Mouse (Mus musculus): ENCODE data around the gene Cenpn.

The Cenpn gene

DNA sequence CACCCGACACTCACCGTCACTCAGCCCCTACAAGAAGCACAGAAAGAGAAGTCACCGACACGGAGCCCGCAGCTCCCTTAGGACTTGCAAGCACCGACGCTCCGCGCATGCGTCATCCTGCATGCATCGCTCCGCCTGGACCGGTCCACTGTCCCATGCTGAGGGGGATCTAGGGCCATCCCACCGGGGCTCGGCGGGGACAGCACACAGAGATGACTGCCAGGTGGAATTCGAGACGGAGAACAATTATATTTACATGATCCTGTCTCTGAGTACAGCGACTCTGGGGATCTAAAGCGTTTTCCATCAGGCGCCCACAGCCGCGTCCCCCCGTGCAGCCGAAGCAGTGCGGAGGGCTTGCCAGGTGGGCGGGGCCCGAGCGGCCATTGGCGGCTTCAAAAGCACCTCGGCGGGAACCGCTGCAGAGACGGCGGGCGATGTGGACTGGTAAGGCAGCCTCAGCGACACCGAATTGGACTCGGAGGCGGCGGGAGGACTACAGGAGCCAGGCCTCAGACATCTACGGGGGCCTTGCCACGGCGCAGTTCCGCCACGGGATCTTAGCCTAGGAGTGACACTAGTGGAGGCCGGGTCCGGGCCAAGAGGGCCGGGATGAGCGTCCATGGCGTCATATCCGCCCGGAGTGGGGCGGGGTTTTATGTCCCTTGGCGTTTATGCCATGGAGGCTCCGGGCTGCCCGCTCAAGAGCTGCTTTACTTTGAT is at the start of gene Cenpn, which contains the start of gene Cmc2:
Gene Cenpn, plus strand, starts transcription at position 394 of the 723 bp plus-strand sequence.
Gene Cmc2, minus strand, starts transcription at position 119 of the 723 bp plus-strand sequence.
- DNase-seq (ENCODE audit: low spot score in 2 of 2): peak; percentile 82 to 87

DNA sequence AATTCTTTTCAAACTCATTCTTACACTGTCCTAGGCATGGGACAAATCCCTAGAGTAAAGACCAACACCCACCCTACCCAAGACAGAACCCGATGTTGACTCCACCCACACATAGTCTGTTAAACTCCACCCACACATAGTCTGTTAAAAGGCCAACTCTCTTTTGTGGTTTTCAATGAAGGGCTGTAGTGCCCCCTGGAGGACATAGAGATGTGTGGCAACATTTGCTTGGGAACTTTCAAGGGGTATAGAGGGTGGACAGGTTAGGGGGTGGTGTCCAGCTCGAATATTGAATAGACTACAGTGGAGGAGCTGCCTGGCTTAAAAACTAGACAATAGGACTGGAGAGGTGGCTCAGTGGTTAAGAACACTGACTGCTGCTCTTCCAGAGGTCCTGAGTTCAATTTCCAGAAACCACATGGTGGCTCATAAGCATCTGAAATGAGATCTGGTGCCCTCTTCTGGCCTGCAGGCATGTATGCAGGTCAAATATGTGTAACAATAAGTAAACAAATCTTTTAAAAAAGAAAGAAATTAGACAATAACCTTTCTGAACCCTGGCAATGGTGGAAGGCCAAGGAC is 48.7 kb upstream of the Cenpn start:
- no peak for DNase-seq (ENCODE audit: low spot score in 2 of 2)

DNA sequence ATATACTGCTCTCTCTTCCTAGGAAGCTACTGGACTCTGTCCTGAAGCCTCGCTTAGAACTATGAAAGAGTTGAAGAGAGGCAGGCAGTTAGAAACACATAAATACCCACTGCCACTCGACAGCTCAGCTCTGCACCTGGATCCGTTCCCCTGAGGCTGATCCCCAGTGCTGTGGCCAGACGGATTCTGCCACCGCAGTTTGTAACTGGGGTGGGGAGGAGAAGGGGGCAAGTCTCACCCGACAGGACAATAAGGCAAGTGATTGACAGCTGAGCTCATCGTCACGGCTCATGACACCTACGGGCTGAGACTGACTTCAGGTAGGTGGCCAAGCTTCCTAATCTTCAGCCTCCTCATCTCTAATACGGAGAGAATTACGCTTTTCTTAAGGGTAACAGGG is 47.9 kb upstream of the Cenpn start:
- DNase-seq (ENCODE audit: low spot score in 2 of 2): no peak

GRCm38 (mm10) chr8:116873986-116874385 is 47.5 kb upstream of the Cenpn start:
- no peak for DNase-seq (ENCODE audit: low spot score in 2 of 2)

DNA sequence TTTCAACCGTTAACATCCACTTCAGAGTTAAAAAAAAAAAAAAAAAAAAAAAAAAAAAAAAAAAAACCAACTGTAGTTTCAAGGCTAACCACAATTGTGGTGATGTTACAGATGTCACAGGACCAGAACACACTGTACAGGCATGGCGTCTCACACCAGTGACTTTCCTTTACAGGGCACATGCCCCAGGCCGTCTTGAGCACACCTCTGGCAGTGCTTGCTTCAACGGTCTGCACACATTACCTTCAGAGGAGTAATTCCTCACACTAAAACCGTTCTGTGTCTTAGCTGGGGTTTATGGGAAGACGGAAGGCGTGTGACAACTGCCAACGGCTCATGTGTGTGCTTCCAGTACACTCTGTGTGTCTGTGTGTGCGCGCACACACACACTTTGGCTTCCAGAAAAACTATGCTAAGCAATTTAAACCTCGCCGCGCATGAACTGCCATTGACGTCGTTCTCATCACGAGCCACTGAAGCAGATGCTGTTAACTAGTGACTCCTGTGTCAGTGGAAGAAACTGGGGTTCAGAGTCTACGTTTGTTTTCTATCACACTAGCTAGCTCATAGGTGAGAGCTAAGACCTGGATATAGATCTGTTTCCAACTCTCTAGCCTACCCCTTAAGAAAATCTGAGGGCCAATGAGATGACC is 45.6 kb upstream of the Cenpn start:
- DNase-seq (ENCODE audit: low spot score in 2 of 2): no peak

- no peak for DNase-seq (ENCODE audit: low spot score in 2 of 2)
These were observed 40.1 kb upstream of the Cenpn start for GRCm38 (mm10) chr8:116881396-116881795.

DNA sequence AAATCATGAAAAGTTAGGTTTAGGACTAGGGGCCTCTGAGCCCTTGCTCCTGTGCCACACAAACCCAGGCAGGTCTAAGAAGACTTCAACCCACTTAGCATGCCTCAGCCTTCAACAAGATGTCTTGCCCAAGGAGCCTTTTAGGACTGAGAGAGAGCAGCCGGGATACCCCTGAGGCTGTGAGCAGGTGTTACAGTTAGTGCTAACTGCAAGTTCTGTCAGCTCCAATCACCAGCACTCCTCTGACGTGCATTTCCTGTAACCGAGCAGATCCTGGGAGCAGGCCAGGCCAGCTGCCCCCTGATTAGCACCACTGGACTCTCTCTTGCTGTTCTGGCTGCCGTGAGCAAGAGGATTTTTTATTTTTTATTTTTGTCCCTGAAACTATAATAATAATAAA is 33.7 kb upstream of the Cenpn start:
- DNase-seq (ENCODE audit: low spot score in 2 of 2): no peak

DNA sequence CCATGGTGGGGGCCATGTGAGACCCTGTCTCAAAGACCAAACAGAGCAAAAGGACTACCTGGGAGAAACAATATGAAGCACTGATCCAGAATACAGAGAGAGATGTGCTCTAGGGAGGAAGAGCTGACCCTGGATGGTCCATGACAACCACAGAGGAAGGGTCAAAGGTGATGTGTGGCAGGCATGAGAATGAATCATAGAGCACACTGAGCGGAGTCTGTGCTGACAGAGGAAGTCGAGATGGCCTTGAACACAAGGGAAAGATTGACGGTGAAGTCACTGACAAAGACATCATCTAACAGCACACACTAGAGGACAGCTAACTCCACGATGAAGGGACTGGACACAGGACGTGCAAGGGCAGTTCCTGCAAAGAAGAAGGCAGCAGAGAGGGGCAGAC is 30.1 kb upstream of the Cenpn start:
- DNase-seq (ENCODE audit: low spot score in 2 of 2): no peak

GRCm38 (mm10) chr8:116892130-116892529 is 29.4 kb upstream of the Cenpn start:
- DNase-seq (ENCODE audit: low spot score in 2 of 2): no peak

DNA sequence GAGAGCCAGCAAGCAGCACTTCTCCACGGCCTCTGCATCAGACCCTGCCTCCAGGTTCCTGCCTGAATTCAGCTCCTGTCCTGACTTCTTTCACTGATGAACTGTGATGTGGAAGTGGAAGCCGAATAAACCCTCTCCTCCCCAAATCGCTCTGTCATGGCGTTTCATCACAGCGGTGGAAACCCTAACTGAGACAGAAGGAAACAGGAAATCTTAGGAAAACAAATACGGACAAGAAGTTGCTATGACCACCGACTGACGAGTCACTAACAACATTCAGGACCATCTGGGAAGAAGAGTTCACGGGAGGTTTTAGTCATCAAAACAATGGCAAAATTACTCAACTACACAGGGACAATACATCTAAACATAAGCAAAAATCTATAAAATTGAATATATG is 28.9 kb upstream of the Cenpn start:
- DNase-seq (ENCODE audit: low spot score in 2 of 2): no peak

DNA sequence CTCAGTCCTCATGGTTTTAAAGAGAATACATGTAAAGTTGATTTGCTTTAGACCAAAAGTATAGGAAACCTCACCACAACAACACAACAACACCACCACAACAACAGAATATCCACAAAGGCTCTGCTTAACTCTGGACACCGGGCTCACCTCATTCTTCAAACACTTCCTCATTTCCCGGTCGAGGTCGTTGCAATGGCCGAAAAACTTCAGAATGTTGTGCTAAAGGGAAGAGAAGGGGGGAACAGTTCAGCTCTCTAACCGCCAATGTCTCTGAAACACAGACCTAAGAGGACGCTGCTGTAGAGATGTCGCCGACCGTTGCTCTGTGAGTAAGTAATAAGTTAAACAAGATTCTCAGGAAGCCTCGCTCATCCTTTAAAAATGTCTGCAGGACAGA is 27.6 kb upstream of the Cenpn start:
- DNase-seq (ENCODE audit: low spot score in 2 of 2): no peak

DNA sequence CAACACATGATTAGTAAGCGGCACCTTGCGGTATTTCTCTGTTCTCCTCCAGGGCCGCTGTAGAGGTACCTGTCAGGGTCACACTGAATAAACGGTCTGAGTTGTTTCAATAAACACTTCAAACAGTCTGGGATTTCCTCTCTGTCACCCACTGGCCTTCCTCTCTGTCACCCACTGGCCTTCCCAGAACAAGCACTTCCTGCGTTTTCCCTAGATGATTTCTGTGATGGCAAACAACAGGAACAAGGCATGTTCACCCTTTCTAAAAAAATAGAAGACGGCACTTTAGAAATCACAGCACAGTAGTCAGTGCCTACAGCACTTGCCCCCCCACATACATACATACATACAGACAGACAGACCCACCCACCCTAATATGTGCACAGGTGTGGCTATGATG is 26.0 kb upstream of the Cenpn start:
- DNase-seq (ENCODE audit: low spot score in 2 of 2): no peak

DNA sequence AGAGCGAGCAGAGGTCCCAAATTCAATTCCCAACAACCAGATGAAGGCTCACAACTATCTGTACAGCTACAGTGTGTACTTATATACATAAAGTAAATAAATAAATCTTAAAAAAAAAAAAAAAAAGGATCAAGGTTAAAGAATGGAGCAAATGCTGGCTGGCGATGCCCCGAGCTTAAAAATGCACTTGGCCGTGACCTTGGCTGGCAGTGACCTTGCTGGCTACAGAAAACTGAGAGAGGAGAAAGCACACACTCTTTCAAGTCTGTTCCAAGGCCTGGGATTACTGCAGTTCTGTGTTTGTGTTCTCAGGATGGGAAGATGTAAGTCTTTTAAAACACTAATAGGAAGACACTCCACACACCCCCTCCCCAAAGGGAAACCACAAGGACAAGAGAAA is 16.8 kb upstream of the Cenpn start:
- no peak for DNase-seq (ENCODE audit: low spot score in 2 of 2)

- DNase-seq (ENCODE audit: low spot score in 2 of 2): no peak
These were observed 16.3 kb upstream of the Cenpn start for GRCm38 (mm10) chr8:116905252-116905651.

GRCm38 (mm10) chr8:116905836-116906235 is 15.7 kb upstream of the Cenpn start:
- DNase-seq (ENCODE audit: low spot score in 2 of 2): no peak

DNA sequence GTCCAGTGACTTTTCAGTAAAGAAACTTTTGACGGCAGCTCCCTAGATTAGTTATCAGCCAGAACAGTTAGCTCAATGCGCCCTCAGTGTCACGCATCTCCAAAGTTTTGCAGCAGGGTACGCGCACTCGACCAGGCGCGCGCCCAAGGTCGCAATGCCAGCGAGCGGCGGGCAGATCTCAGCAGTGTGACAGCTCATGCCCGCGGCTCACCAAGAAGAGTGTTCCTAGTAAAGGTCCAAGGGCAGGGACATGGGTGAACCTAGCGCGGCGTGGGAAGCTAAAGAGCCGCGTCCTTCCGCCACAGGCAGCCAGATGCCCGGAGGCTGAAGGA is 559 bp upstream of the Cenpn start:
- no peak for DNase-seq (ENCODE audit: low spot score in 2 of 2)

DNA sequence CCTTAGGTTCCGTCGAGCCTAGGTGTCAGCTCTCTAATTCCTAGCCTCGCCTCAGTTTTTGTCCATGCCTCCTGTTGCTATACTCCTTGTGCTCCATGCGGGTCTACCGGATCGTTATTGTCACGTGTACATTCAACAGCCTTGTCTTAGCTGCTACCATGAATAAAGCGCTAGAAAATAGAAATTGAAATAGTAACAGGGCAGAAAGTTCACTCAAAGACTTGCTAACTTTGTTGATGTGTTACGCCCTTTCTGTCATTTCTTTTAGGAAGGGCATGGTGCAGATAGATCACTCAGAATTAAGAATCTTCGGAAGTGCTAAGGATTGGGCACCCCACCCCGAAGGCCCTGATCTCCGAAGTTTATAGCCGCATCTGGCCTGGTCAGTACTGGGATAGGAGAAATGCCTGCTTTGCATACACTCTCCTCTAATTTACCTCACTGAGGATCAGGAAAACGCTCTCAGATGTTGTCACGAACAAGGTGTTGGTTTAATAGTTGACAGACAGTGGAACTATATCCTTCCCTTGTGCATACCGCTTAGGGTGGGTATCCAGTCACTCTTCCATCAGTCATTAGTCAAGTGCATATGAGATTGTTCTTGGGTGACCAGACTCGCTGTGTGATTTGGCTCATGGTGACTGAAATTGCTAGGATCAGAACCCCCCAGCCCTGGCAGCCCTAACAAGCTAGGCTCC is 679 bp downstream of the Cenpn start:
- no peak for DNase-seq (ENCODE audit: low spot score in 2 of 2)

GRCm38 (mm10) chr8:116923526-116923925 is 2.0 kb downstream of the Cenpn start:
- DNase-seq (ENCODE audit: low spot score in 2 of 2): no peak

DNA sequence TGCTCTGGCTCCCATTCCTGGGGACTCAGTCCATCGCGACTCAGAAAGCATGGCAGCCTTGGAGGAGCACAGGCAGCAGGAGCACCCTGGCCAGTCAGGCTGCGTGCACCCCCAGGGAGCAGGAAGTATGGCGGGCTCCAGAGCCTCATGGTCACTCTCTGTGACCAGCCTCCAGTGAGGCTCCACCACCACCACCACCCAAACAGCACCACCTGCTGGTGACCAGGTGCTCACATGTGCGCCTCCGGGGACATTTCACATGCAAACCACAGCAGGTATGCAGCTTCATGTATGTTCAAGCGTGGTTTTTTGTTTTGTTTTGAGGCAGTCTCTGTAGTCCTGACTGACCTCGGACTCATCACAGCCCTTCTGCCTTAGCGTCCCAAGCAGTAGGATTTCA is 6.3 kb downstream of the Cenpn start:
- no peak for DNase-seq (ENCODE audit: low spot score in 2 of 2)

- DNase-seq (ENCODE audit: low spot score in 2 of 2): no peak
These were observed 7.1 kb downstream of the Cenpn start for GRCm38 (mm10) chr8:116928588-116928987.

GRCm38 (mm10) chr8:116934976-116935375 is 13.4 kb downstream of the Cenpn start:
- no peak for DNase-seq (ENCODE audit: low spot score in 2 of 2)

- DNase-seq (ENCODE audit: low spot score in 2 of 2): no peak
These were observed 14.0 kb downstream of the Cenpn start for GRCm38 (mm10) chr8:116935506-116935905.
